In the genomic region with DNA sequence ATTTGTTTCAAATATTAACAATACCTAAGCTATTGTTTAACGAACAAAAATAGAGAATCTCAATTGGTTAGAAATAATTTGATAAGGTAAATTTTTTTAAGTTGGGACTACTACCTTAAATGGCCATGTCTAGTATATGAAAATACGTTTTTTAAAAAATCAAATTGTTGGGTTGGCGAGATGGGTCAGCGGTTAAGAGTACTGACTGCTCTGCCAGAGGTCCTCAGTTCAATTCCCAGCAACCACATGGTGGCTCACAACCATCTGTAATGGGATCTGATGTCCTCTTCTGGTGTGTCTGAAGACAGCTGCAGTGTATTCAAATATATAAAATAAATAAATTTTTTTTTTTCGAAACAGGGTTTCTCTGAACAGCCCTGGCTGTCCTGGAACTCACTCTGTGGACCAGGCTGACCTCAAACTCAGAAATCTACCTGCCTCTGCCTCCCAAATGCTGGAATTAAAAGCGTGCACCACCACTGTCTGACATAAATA, we compare ENCODE assay signal across 39 mouse cellular contexts. TPM values are rescaled to one million over a fixed set of nuclear protein-coding genes. Genes with fewer than 3 reads are reported as not detected.
"Had no signal": no experiment of that assay in that cellular context is flagged by ENCODE, and none has a peak within 500 bp of the region (broad histone marks: within the 10 kb centered on the region; RNA-seq: fewer than 3 reads in every experiment).

No protein-coding gene starts in this region.

RNA-seq across cellular contexts. Expression of a gene that starts 9.7 kb away (rescaled TPM):
- total RNA-seq: heart, postnatal 10 days; heart, postnatal 14 days; heart, postnatal 25 days; heart, postnatal 36 days; heart, postnatal 4 days; hematopoietic stem cell, adult 5-6 weeks; hindbrain, postnatal 0 days; layer of hippocampus, adult 18-20 months; layer of hippocampus, adult 2 months; layer of hippocampus, adult 8-10 months; layer of hippocampus, postnatal 10 days; layer of hippocampus, postnatal 14 days; layer of hippocampus, postnatal 25 days; layer of hippocampus, postnatal 36 days; left cerebral cortex, adult 18-20 months; left cerebral cortex, adult 2 months; left cerebral cortex, adult 8-10 months had no signal
- polyA plus RNA-seq: heart, embryonic 11.5 days; heart, embryonic 12.5 days; heart, embryonic 14.5 days; heart, embryonic 15.5 days; heart, embryonic 16.5 days; heart, postnatal 0 days; hindbrain, embryonic 10.5 days; hindbrain, embryonic 11.5 days; hindbrain, embryonic 12.5 days; hindbrain, embryonic 13.5 days; hindbrain, embryonic 14.5 days; hindbrain, embryonic 15.5 days; hindbrain, postnatal 0 days; inflammation-experienced regulatory T-cells, adult 6 months; intestine, embryonic 14.5 days; intestine, embryonic 15.5 days; intestine, embryonic 16.5 days; intestine, postnatal 0 days; kidney, adult 2 months; kidney, embryonic 14.5 days; kidney, embryonic 15.5 days; kidney, embryonic 16.5 days; large intestine, adult 2 months had no signal
